Mouse (Mus musculus) cerebellum, adult 2 months (tissue): ENCODE results near the gene Galnt9.

Experiments used
- CTCF ChIP-seq: fragments of 200-500 bp; IDR thresholded peaks from 2 replicates; pipeline ENCODE4 v1.5.1; 2011; ENCODE audit warnings: low read depth, mild to moderate bottlenecking, control low read depth, low read length, moderate library complexity, borderline replicate concordance; ENCODE audit not compliant: insufficient read depth
- POLR2A ChIP-seq: fragments of 200-500 bp; IDR thresholded peaks from 2 replicates; pipeline ENCODE4 v1.6.1; 2011; ENCODE audit warnings: low read length, control low read depth, borderline replicate concordance; ENCODE audit not compliant: insufficient read depth

DNA sequence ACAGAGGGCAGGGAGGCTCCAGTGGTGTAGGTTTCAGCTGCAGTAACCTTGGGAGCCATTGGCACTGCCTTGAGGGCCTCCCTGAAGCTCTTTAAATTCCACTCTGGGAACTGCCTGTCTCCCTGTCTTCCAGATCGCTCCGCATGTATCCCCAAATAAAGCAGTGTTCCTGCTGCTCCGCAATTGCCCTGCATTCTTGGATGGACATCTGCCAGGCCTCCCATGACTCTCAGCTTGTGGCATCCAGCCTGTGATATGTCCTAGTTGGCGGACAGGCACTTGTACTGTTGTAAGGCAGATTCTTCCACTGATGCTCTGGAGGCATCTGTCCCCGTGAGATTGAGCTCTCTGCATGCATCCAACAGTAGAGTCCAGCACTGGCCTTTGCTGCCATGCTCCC lies 46.6 kb upstream of the Galnt9 start:
- no peak for TF ChIP-seq CTCF
- no peak for TF ChIP-seq POLR2A
